Mouse (Mus musculus) layer of hippocampus, postnatal 25 days (tissue): ENCODE measurements at regions not wholly inside any gene's neighbourhood (a gene's known extent, or its start where the extent isn't known, plus 50 kb on each side); places are given as distances from the start of the nearest gene placed in this dataset.
A peak's percentile ranks its signal among the peaks of the same experiment; 100 is the strongest.
"Not testable (repeated sequence)": the region's sequence is repeated elsewhere in the genome, so short reads cannot be mapped to it uniquely, and the experiment has no call there.

Experiments used
- DNase-seq, 2 experiments: peaks; one replicate each; pipeline ENCODE4 v3.0.0; 2022; ENCODE audit warnings: mixed read lengths in 2 of 2, low spot score in 1 of 2; ENCODE audit errors: extremely low spot score in 1 of 2

GRCm38 (mm10) chr10:33715701-33716250 is 70.7 kb downstream of the Sult3a2 start:
- DNase-seq, result no peak

GRCm38 (mm10) chr10:33708656-33709055 is 77.8 kb downstream of the Sult3a2 start:
- DNase-seq, result not testable (repeated sequence)

GRCm38 (mm10) chr10:33704245-33704644 is 79.7 kb upstream of the Clvs2 start:
- DNase-seq, result not testable (repeated sequence)

GRCm38 (mm10) chr10:33703420-33703819 is 78.9 kb upstream of the Clvs2 start:
- DNase-seq, result peak; percentile 48 to 90
